ENCODE assay signal across 13 mouse cellular contexts in genomic region chr16:10655926-10656325, GRCm38 (mm10).
DNase-seq lines count a peak whose midpoint lies in the region; TF ChIP-seq lines count a peak whose summit lies in the region.
"Had no signal": no experiment of that assay in that cellular context is flagged by ENCODE, and none has a peak within 500 bp of the region (broad histone marks: within the 10 kb centered on the region; RNA-seq: fewer than 3 reads in every experiment).

No protein-coding gene starts in this region.

- H3K27me3 ChIP-seq in CH12.LX (replicated peaks): no peaks in the 10 kb centered on the region
- H3K27me3 ChIP-seq in limb, embryonic 10.5 days (ENCODE audit: low read depth, poor library complexity, severe bottlenecking): no peaks in the 10 kb centered on the region

- 36% methylated on average over 3 of the region's 3 CpGs for WGBS in limb, embryonic 10.5 days
- WGBS in lung, adult 2 months: 82% methylated on average over 3 of the region's 3 CpGs

- no peaks in the 10 kb centered on the region for H3K79me2 ChIP-seq in CH12.LX (replicated peaks; ENCODE audit: control insufficient read depth, extremely low read depth, insufficient read depth, poor library complexity, severe bottlenecking)

- dilution Hi-C loops in CH12.LX (cut with MboI; ENCODE audit: extremely low pct_ligation_motif_present, extremely low pct_unique_long_range_greater_than_20kb, low sequenced_read_pairs): no loop called here

- H3K4me2 ChIP-seq in CH12.LX (ENCODE audit: insufficient read depth, low read depth, poor library complexity, severe bottlenecking): peak overlapping the region; percentile 33
- H3K4me2 ChIP-seq: lung, embryonic 14.5 days had no signal

- H3K36me3 ChIP-seq in CH12.LX (replicated peaks in 1 of 2; ENCODE audit: control insufficient read depth in 1 of 2, insufficient read depth in 1 of 2, low read length in 1 of 2): no peaks in the 10 kb centered on the region
- H3K36me3 ChIP-seq in limb, embryonic 10.5 days: no peaks in the 10 kb centered on the region

- no peak for TF ChIP-seq EP300 in CH12.LX (IDR thresholded peaks at IDR 0.05; ENCODE audit: low read length)

- H3K4me1 ChIP-seq in CH12.LX (ENCODE audit: control insufficient read depth in 1 of 2, insufficient read depth in 2 of 2): peaks cover 23 to 81% of the 10 kb centered on the region in 2 experiments
- H3K4me1 ChIP-seq in limb, embryonic 10.5 days: peaks cover 33% of the 10 kb centered on the region
- peaks cover 2% of the 10 kb centered on the region; the same call in 1 of the 2 replicates for H3K4me1 ChIP-seq in lung, adult 2 months (ENCODE audit: control insufficient read depth, insufficient read depth, low read length)

- TF ChIP-seq CTCF in CH12.LX (conservative IDR thresholded peaks at IDR 0.05 in 1 of 2, IDR thresholded peaks at IDR 0.05 in 1 of 2; ENCODE audit: low read depth in 2 of 2, low read length in 2 of 2): no peak
- TF ChIP-seq CTCF in lung, adult 2 months (IDR thresholded peaks at IDR 0.05; ENCODE audit: insufficient read depth, low read length): no peak

- no peak for TF ChIP-seq RAD21 in CH12.LX (IDR thresholded peaks at IDR 0.05; ENCODE audit: low read depth, low read length)

- peak; percentile 64 to 70 for DNase-seq in cerebellum, postnatal 10 days
- DNase-seq in cerebellum, adult 11-12 months: no peak
- DNase-seq in kidney, adult 18-20 months: peak; percentile 11
- DNase-seq in kidney, postnatal 10 days: no peak
- no peak for DNase-seq in CH12.LX (ENCODE audit: extremely low read depth)
- DNase-seq in limb, embryonic 10.5 days (ENCODE audit: low spot score): peak; percentile 43
- no peak for DNase-seq in right cerebral cortex, adult 2 months (ENCODE audit: low spot score in 2 of 2)
- no peak for DNase-seq in lung, adult 2 months
- DNase-seq: adrenal gland, postnatal 10 days; heart, postnatal 10 days; retina, postnatal 1 day; thymus, adult 18-20 months had no signal

- in situ Hi-C loops in CH12.LX (cut with MboI; ENCODE audit: low pct_ligation_motif_present, low pct_unique_long_range_greater_than_20kb, low sequenced_read_pairs): no loop called here

- no peaks in the 10 kb centered on the region for H3K9me3 ChIP-seq in CH12.LX (replicated peaks; ENCODE audit: low read length)
- no peaks in the 10 kb centered on the region for H3K9me3 ChIP-seq in limb, embryonic 10.5 days (replicated peaks)

- H3K4me3 ChIP-seq in CH12.LX (replicated peaks in 1 of 3; ENCODE audit: low read depth in 2 of 3, low read length in 2 of 3, poor library complexity in 1 of 3): peak overlapping the region in 1 of 3 experiments; percentile 17
- H3K4me3 ChIP-seq in limb, embryonic 10.5 days: no peak overlapping the region
- H3K4me3 ChIP-seq in lung, adult 2 months (replicated peaks; ENCODE audit: extremely low read depth, low read depth, low read length): no peak overlapping the region

- H3K27ac ChIP-seq in CH12.LX (ENCODE audit: insufficient read depth, low read depth): no peak overlapping the region
- peak overlapping the region; percentile 50 for H3K27ac ChIP-seq in limb, embryonic 10.5 days

- TF ChIP-seq POLR2A in CH12.LX (IDR thresholded peaks at IDR 0.05; ENCODE audit: low read depth, low read length): no peak
- no peak for TF ChIP-seq POLR2A in lung, adult 2 months (IDR thresholded peaks at IDR 0.05; ENCODE audit: borderline replicate concordance, extremely low read depth, low read depth, low read length)

- H3K9ac ChIP-seq in CH12.LX (ENCODE audit: insufficient read depth, low read depth): no peak overlapping the region
- H3K9ac ChIP-seq: lung, embryonic 14.5 days had no signal

TF ChIP-seq in CH12.LX, 34 proteins besides CTCF, POLR2A, EP300 and RAD21:
- TF ChIP-seq ELF1 (IDR thresholded peaks at IDR 0.05; ENCODE audit: low read depth, low read length) (no peak), MYC (IDR thresholded peaks at IDR 0.05; ENCODE audit: low read depth, low read length) (no peak), GABPA (IDR thresholded peaks at IDR 0.05; ENCODE audit: insufficient replicate concordance, low read depth, low read length) (no peak), JUN (IDR thresholded peaks at IDR 0.05; ENCODE audit: insufficient read depth, low read depth, low read length) (no peak), PAX5 (IDR thresholded peaks at IDR 0.05; ENCODE audit: low read length) (no peak)

Comparison
In these comparisons a context has a peak if more than half of its experiments do, and no peak if none do; other contexts are left out.
1. DNase-seq: peak in cerebellum, postnatal 10 days (2 of 2), kidney, adult 18-20 months (single experiment) and limb, embryonic 10.5 days (single experiment); none in cerebellum, adult 11-12 months (single experiment), kidney, postnatal 10 days (single experiment), CH12.LX (single experiment), right cerebral cortex, adult 2 months (0 of 2) and lung, adult 2 months (single experiment).